Mouse (Mus musculus): Measurements from ENCODE around the gene Dmrt1. TPM values are rescaled to one million over a fixed set of nuclear protein-coding genes. Genes with fewer than 3 reads are reported as not detected.

The Dmrt1 gene
- total and polyA plus RNA-seq, 2 experiments from 2014 or later, result not detected

DNA sequence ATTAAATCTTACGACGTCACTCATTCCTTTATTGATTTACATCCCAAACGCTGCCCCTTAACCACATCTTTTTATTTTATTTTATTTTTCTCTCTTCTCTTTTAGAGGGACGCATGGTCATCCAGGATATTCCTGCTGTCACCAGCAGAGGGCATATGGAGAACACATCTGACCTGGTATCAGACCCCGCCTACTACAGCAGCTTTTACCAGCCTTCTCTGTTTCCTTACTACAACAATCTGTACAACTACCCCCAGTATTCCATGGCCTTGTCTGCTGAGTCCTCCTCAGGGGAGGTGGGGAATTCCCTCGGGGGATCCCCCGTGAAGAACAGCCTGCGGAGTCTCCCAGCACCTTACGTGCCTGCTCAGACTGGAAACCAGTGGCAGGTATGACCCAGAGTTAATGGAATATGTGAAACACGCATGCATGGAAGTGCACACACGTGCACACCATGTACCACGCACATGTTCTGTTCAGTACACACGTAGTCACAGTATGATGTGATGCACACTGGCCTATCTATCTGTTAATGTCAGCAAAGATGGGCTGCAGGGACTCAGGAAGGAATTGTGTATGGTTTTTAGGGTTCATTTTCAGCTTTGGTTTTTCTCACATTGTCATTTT is 40.4 kb downstream of the Dmrt1 start:
- Histone ChIP-seq H3K27me3 (ENCODE audit: insufficient read depth, low read length) (0 out of 2 replicates have a peak, but pooled peaks cover 4% of the 10 kb centered on the region), H3K36me3 (ENCODE audit: insufficient read depth, low read length) (no peaks in the 10 kb centered on the region), H3K4me2 (ENCODE audit: low read depth, low read length, poor library complexity, severe bottlenecking) (no peak overlapping the region), H3K4me1 (ENCODE audit: insufficient read depth, low read length) (no peaks in the 10 kb centered on the region), H3K4me3 (ENCODE audit: low read depth, low read length) (no peak overlapping the region), H3K27ac (ENCODE audit: low read depth, low read length) (no peak overlapping the region), H3K9ac (replicated peaks; ENCODE audit: low read length, poor library complexity, severe bottlenecking) (no peak overlapping the region), H3K9me3 (ENCODE audit: low read length) (no peaks in the 10 kb centered on the region)
- ATAC-seq (ENCODE audit: low FRiP score) (no peak), DNase-seq (ENCODE audit: low spot score) (peak; percentile 76)
- 36% methylated on average over 13 of the region's 13 CpGs for WGBS
- TF ChIP-seq CTCF (IDR thresholded peaks at IDR 0.05), result peak; percentile 81

DNA sequence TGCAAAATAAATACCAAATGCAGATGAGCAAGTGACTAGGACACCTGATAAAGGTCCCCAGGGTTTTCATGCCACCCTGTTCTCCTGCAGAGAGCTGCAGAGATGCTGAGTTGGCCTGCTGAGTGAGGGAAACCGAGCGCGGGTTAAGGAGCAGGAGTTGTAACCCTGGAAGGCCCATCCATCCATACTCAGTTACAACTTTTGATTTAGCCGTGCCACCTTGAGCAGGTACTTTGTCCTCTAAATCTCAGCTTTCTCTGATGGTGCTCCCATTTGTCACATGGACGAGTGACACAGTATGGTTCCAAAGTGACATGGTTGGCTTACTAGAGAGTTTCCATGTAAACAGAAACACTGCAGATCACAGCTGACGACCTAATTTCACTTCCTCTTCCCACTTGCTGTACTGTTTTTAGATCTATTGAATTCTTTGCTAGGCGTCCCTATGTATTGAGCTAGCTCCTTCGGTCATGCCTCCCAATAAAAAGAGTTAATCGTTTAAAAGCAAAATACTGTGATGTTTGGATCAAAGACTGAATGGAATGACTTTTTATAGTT is 41.7 kb downstream of the Dmrt1 start:
- Histone ChIP-seq H3K27me3 (ENCODE audit: insufficient read depth, low read length) (0 out of 2 replicates have a peak, but pooled peaks cover 4% of the 10 kb centered on the region), H3K27ac (ENCODE audit: low read depth, low read length) (no peak overlapping the region), H3K4me3 (ENCODE audit: low read depth, low read length) (no peak overlapping the region), H3K4me2 (ENCODE audit: low read depth, low read length, poor library complexity, severe bottlenecking) (no peak overlapping the region), H3K9ac (replicated peaks; ENCODE audit: low read length, poor library complexity, severe bottlenecking) (no peak overlapping the region), H3K9me3 (ENCODE audit: low read length) (no peaks in the 10 kb centered on the region), H3K4me1 (ENCODE audit: insufficient read depth, low read length) (no peaks in the 10 kb centered on the region), H3K36me3 (ENCODE audit: insufficient read depth, low read length) (no peaks in the 10 kb centered on the region)
- DNase-seq (ENCODE audit: low spot score) (no peak), ATAC-seq (ENCODE audit: low FRiP score) (no peak)
- 81% methylated on average over 9 of the region's 9 CpGs for WGBS
- no peak for TF ChIP-seq CTCF (IDR thresholded peaks at IDR 0.05)

DNA sequence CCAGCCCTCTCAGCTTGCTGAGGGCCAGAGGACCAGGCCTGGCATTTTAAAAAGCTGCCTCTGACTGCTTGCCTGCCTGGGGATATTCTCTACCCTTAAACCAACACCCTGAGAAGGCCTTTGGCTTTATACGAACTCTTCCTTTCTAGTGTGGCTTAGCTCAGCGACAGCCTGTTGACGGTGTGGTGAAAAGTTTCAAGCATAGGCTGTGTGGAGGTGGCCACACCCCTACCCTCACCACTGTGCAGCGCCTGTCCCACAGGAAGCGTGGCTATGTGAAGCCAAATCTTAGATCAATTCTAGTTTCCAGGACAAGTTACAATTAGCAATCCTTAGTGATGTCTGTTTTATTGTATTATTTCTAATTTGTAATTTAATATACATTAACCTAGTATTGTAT is 44.9 kb downstream of the Dmrt1 start:
- no peak for ATAC-seq (ENCODE audit: low FRiP score)

DNA sequence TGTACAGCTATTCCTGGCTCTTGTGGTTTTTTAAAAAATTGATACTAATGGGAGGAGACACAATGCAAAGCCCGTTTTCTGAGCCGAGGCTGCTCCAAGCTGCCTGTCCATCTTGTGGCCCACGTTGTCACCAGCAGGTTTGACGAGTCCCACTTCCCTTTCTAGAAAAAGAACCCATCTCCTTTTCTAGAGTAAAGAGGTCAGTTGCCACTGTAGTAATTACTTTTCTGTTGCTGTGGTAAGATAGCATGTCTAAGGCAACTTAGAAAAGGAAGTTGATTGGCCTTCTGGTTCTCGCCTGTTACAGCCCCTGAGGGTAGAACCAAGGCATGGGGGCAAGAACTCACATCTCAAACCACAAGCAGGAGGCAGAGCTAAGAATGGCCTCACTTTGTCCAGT is 45.6 kb downstream of the Dmrt1 start:
- no peaks in the 10 kb centered on the region for H3K4me1 ChIP-seq (ENCODE audit: insufficient read depth, low read length)
- H3K36me3 ChIP-seq (ENCODE audit: insufficient read depth, low read length), result no peaks in the 10 kb centered on the region
- 80% methylated on average over 5 of the region's 5 CpGs for WGBS
- ATAC-seq (ENCODE audit: low FRiP score), result no peak
- H3K27ac ChIP-seq (ENCODE audit: low read depth, low read length), result no peak overlapping the region
- no peak for TF ChIP-seq CTCF (IDR thresholded peaks at IDR 0.05)
- DNase-seq (ENCODE audit: low spot score), result no peak
- H3K4me2 ChIP-seq (ENCODE audit: low read depth, low read length, poor library complexity, severe bottlenecking), result no peak overlapping the region
- no peaks in the 10 kb centered on the region for H3K27me3 ChIP-seq (ENCODE audit: insufficient read depth, low read length)
- no peak overlapping the region for H3K9ac ChIP-seq (replicated peaks; ENCODE audit: low read length, poor library complexity, severe bottlenecking)
- H3K4me3 ChIP-seq (ENCODE audit: low read depth, low read length), result no peak overlapping the region
- H3K9me3 ChIP-seq (ENCODE audit: low read length), result no peaks in the 10 kb centered on the region

More for the DNA sequence above, 44.9 kb downstream of the Dmrt1 start:
- Histone ChIP-seq H3K27me3 (ENCODE audit: insufficient read depth, low read length) (no peaks in the 10 kb centered on the region), H3K36me3 (ENCODE audit: insufficient read depth, low read length) (no peaks in the 10 kb centered on the region), H3K9ac (replicated peaks; ENCODE audit: low read length, poor library complexity, severe bottlenecking) (no peak overlapping the region), H3K27ac (ENCODE audit: low read depth, low read length) (no peak overlapping the region), H3K4me1 (ENCODE audit: insufficient read depth, low read length) (no peaks in the 10 kb centered on the region), H3K4me3 (ENCODE audit: low read depth, low read length) (no peak overlapping the region), H3K4me2 (ENCODE audit: low read depth, low read length, poor library complexity, severe bottlenecking) (no peak overlapping the region), H3K9me3 (ENCODE audit: low read length) (no peaks in the 10 kb centered on the region)
- 74% methylated on average over 5 of the region's 5 CpGs for WGBS
- TF ChIP-seq CTCF (IDR thresholded peaks at IDR 0.05), result no peak
- no peak for DNase-seq (ENCODE audit: low spot score)

DNA sequence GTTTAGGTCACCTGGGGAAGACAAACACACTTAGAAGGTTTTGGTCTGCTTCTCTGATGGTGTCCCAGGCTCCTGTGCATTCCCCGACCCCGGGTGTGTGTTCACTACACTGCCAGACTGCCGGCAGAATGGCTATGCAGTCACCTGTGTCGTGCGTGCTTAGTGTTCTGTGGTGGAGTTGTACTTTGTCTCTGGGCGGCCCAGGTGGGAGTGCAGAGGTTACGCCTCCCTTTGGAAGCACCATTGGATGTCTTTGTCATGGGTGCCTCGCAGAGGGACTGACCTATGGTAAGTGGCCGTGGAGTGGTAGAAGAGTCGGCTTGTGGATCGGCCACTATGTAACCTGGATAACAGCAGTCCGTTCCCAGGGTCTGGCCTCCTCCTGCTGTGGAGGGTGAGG is 59.0 kb downstream of the Dmrt1 start:
- 88% methylated on average over 12 of the region's 12 CpGs for WGBS
- Histone ChIP-seq H3K27ac (ENCODE audit: low read depth, low read length) (no peak overlapping the region), H3K4me3 (ENCODE audit: low read depth, low read length) (no peak overlapping the region), H3K36me3 (ENCODE audit: insufficient read depth, low read length) (no peaks in the 10 kb centered on the region), H3K27me3 (ENCODE audit: insufficient read depth, low read length) (no peaks in the 10 kb centered on the region), H3K9ac (replicated peaks; ENCODE audit: low read length, poor library complexity, severe bottlenecking) (no peak overlapping the region), H3K4me2 (ENCODE audit: low read depth, low read length, poor library complexity, severe bottlenecking) (no peak overlapping the region), H3K4me1 (ENCODE audit: insufficient read depth, low read length) (no peaks in the 10 kb centered on the region), H3K9me3 (ENCODE audit: low read length) (no peaks in the 10 kb centered on the region)
- no peak for ATAC-seq (ENCODE audit: low FRiP score)
- DNase-seq (ENCODE audit: low spot score), result no peak
- TF ChIP-seq CTCF (IDR thresholded peaks at IDR 0.05), result no peak

DNA sequence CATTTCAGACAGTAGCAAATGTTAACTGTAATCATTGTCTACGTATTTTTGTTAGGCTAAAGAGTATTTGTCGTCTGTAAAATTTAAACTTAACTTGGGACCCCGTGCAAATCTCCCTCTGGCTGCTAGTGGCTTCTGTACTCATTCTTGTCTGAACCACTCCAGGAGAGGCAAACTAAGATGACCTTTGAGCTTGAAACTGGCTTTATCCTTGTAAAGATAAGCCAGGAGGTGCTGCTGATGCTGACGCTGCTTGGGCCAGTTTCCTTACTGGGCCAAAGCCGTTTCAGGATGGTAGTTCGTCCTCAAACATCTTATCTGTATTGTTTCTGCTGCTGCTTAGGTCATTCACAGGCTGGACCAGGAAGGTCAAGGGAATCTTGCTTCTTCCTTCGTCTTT is 64.4 kb downstream of the Dmrt1 start:
- Histone ChIP-seq H3K36me3 (ENCODE audit: insufficient read depth, low read length) (no peaks in the 10 kb centered on the region), H3K9me3 (ENCODE audit: low read length) (no peaks in the 10 kb centered on the region), H3K4me3 (ENCODE audit: low read depth, low read length) (no peak overlapping the region), H3K27ac (ENCODE audit: low read depth, low read length) (no peak overlapping the region), H3K27me3 (ENCODE audit: insufficient read depth, low read length) (no peaks in the 10 kb centered on the region), H3K4me1 (ENCODE audit: insufficient read depth, low read length) (no peaks in the 10 kb centered on the region), H3K9ac (replicated peaks; ENCODE audit: low read length, poor library complexity, severe bottlenecking) (no peak overlapping the region), H3K4me2 (ENCODE audit: low read depth, low read length, poor library complexity, severe bottlenecking) (no peak overlapping the region)
- ATAC-seq (ENCODE audit: low FRiP score) (no peak), DNase-seq (ENCODE audit: low spot score) (no peak)
- TF ChIP-seq CTCF (IDR thresholded peaks at IDR 0.05), result no peak
- 87% methylated on average over 7 of the region's 7 CpGs for whole genome bisulfite sequencing
